Comparison of ENCODE assay signal across 8 mouse cellular contexts in genomic region chr4:72201521-72201991, GRCm38 (mm10). TPM values are rescaled to one million over a fixed set of nuclear protein-coding genes. Genes with fewer than 3 reads are reported as not detected.
DNase-seq lines count a peak whose midpoint lies in the region; ATAC-seq lines count a peak whose summit lies in the region.

No protein-coding gene starts in this region.

- H3K27ac ChIP-seq in embryonic facial prominence, embryonic 10.5 days (replicated peaks) = peak overlapping the region; percentile 97
- H3K27ac ChIP-seq in liver, embryonic 15.5 days (replicated peaks) = no peak overlapping the region; the same call in 1 of the 2 replicates
- H3K27ac ChIP-seq in neural tube, embryonic 11.5 days (ENCODE audit: low read depth, low read length) = peak overlapping the region; percentile 65

- no peaks in the 10 kb centered on the region for H3K9me3 ChIP-seq in embryonic facial prominence, embryonic 10.5 days
- H3K9me3 ChIP-seq in liver, embryonic 15.5 days (replicated peaks) = no peaks in the 10 kb centered on the region
- H3K9me3 ChIP-seq in neural tube, embryonic 11.5 days (ENCODE audit: control insufficient read depth, low read length) = no peaks in the 10 kb centered on the region

- H3K36me3 ChIP-seq in embryonic facial prominence, embryonic 10.5 days (replicated peaks) = peaks cover 5% of the 10 kb centered on the region; the same call in 1 of the 2 replicates
- H3K36me3 ChIP-seq in liver, embryonic 15.5 days (replicated peaks) = no peaks in the 10 kb centered on the region
- no peaks in the 10 kb centered on the region for H3K36me3 ChIP-seq in neural tube, embryonic 11.5 days (ENCODE audit: control insufficient read depth, insufficient read depth, low read length)

- peak overlapping the region; percentile 96 for H3K4me2 ChIP-seq in liver, embryonic 15.5 days
- H3K4me2 ChIP-seq in neural tube, embryonic 11.5 days (ENCODE audit: low read depth) = peak overlapping the region; percentile 74

- under 1% methylated on average over 24 of the region's 24 CpGs for WGBS in embryonic facial prominence, embryonic 10.5 days
- WGBS in liver, embryonic 15.5 days (ENCODE audit: insufficient replicate concordance) = under 1% methylated on average over 24 of the region's 24 CpGs
- WGBS in neural tube, embryonic 11.5 days = under 1% methylated on average over 24 of the region's 24 CpGs

- peak overlapping the region; percentile 93 for H3K4me3 ChIP-seq in embryonic facial prominence, embryonic 10.5 days
- peak overlapping the region; percentile 74 for H3K4me3 ChIP-seq in liver, embryonic 15.5 days (replicated peaks)
- peak overlapping the region; percentile 89 for H3K4me3 ChIP-seq in neural tube, embryonic 11.5 days (ENCODE audit: low read depth, low read length)

- no peak for ATAC-seq in liver, embryonic 15.5 days (ENCODE audit: insufficient read depth)
- ATAC-seq in neural tube, embryonic 11.5 days (ENCODE audit: insufficient read depth, low FRiP score, low TSS enrichment) = peak; percentile 3; the same call in 1 of the 2 replicates

- H3K4me1 ChIP-seq in embryonic facial prominence, embryonic 10.5 days = peaks cover 52% of the 10 kb centered on the region
- H3K4me1 ChIP-seq in liver, embryonic 15.5 days (replicated peaks) = peaks cover 31% of the 10 kb centered on the region
- H3K4me1 ChIP-seq in neural tube, embryonic 11.5 days (ENCODE audit: control insufficient read depth, insufficient read depth, low read length) = peaks cover 8% of the 10 kb centered on the region; the same call in 1 of the 2 replicates

- peaks cover 8% of the 10 kb centered on the region for H3K27me3 ChIP-seq in embryonic facial prominence, embryonic 10.5 days (replicated peaks; ENCODE audit: low read depth, poor library complexity, severe bottlenecking)
- peaks cover 42% of the 10 kb centered on the region for H3K27me3 ChIP-seq in liver, embryonic 15.5 days
- H3K27me3 ChIP-seq in neural tube, embryonic 11.5 days (ENCODE audit: control insufficient read depth, insufficient read depth, low read length) = no peaks in the 10 kb centered on the region

- DNase-seq in CD4-positive, CD25-positive, alpha-beta regulatory T cell, adult 2 months (ENCODE audit: low read depth, low spot score) = peak; percentile 43
- peak; percentile 65 to 87 for DNase-seq in adrenal gland, adult (ENCODE audit: inconsistent age in 2 of 2, low spot score in 1 of 2)
- DNase-seq in embryonic facial prominence, embryonic 10.5 days (ENCODE audit: low spot score) = peak; percentile 73
- DNase-seq in heart, adult 8-10 months (ENCODE audit: low spot score) = peak; percentile 43
- DNase-seq in kidney, adult 8-10 months = peak; percentile 35 to 47
- DNase-seq in neural tube, embryonic 11.5 days (ENCODE audit: low spot score) = peak; percentile 77
- DNase-seq in urinary bladder, postnatal 36 days (ENCODE audit: low spot score in 2 of 2) = peak; percentile 40 to 45

- H3K9ac ChIP-seq in liver, embryonic 15.5 days = peak overlapping the region; percentile 44
- H3K9ac ChIP-seq in neural tube, embryonic 11.5 days (ENCODE audit: low read length) = peak overlapping the region; percentile 40; the same call in 1 of the 2 replicates

RNA-seq across cellular contexts. Expression of gene Tle1, which starts 0.8 kb away (rescaled TPM):
- polyA plus RNA-seq in embryonic facial prominence, embryonic 10.5 days (2016; fragmentation: Nextera tagmentation; extraction: Ambion mirVana) = 33.7 and 34.0 TPM in 2 replicates
- total RNA-seq in heart, adult 8-10 months (2022) = 10 to 100 TPM in 1 of 4 experiments, 1 to 10 TPM in 3; 6.6 to 10.1 (median 7.9) TPM
- 7.5 and 9.5 TPM in 2 replicates for polyA plus RNA-seq in liver, embryonic 15.5 days (2015; fragmentation: Nextera tagmentation; extraction: Ambion mirVana)
- polyA plus RNA-seq in neural tube, embryonic 11.5 days (2014; fragmentation: Nextera tagmentation; extraction: Ambion mirVana) = 46.4 and 51.9 TPM in 2 replicates
